Mouse (Mus musculus): Measurements from ENCODE around the gene Rpl23. TPM values are rescaled to one million over a fixed set of nuclear protein-coding genes. Genes with fewer than 3 reads are reported as not detected.

Rpl23 gene
- polyA plus RNA-seq, 1 experiment from 2014 or later: 296 TPM

DNA sequence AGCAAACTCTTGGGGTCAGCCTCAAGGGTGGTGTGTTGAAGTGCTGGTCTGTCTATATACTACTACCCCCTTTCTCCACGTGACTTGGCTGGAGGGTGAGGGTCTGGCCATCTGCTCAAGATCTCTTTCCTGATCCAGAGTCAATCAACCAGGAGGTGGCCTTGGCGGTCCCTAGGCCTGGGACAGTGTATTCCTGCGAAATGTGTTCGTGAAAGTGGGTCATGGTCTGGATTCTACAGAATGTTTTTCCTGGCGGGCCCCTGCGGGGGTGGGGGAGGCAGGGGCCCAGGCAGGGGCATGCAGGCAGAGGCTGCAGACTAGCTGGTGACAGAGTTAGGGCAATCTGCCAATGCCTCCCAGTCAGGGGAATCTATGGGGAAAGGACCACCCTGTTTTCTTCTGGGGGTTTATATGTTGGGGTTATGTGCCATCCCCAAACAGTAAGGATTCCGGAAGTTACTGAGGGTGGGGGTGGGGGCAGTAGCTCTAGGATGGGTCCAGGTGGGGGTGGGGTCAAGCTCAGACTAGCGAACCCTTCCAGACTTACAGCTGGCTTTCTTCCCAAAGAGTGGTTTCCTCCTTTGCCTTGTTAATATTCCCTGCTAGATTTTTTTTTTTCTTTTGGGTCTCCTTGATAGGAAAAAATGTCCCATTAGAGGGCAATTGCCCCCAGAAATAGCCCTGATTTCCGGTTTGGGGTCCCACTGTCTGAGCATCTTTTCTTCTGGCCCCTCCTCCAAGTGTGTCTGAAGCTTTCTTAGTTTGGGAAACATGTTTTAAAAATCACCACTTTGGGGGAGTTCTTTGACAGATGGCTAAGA, 22.8 kb upstream of the Rpl23 start:
- Histone ChIP-seq H3K4me3 (no peak overlapping the region), H3K27me3 (no peaks in the 10 kb centered on the region), H3K9ac (no peak overlapping the region), H3K4me1 (replicated peaks) (peaks cover 88% of the 10 kb centered on the region), H3K4me2 (peak overlapping the region; percentile 26), H3K9me3 (no peaks in the 10 kb centered on the region), H3K27ac (replicated peaks) (peak overlapping the region; percentile 47), H3K36me3 (peaks cover 18% of the 10 kb centered on the region)
- ATAC-seq (ENCODE audit: low FRiP score, low read depth): peak; percentile 20; the same call in 1 of the 2 replicates
- WGBS: 28% methylated on average over 9 of the region's 9 CpGs

DNA sequence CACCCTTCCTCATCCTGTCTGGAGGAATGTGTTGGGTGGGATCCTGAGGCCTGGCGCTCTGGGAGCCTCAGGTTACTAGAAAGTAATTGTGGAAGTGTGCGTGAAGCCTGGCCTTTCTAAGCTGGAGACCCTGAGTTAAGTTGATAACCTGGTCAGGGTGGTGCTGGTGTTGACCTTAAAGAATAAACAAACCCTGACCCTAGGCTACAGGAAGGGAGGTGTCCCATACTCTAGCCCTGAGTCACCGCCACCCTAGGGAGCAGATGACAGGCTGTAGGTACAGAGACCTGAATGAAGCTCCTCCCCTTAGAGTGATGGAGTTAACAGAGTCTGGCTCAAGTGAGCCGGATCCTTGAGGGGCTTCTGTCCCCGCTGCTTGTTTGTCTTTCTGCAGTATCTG, 21.6 kb upstream of the Rpl23 start:
- 84% methylated on average over 5 of the region's 5 CpGs for WGBS
- no peak overlapping the region for H3K4me2 ChIP-seq
- H3K36me3 ChIP-seq: peaks cover 16% of the 10 kb centered on the region
- H3K27ac ChIP-seq (replicated peaks): no peak overlapping the region
- H3K4me1 ChIP-seq (replicated peaks): peaks cover 77% of the 10 kb centered on the region
- H3K9me3 ChIP-seq: no peaks in the 10 kb centered on the region
- H3K4me3 ChIP-seq: no peak overlapping the region
- H3K27me3 ChIP-seq: no peaks in the 10 kb centered on the region
- H3K9ac ChIP-seq: no peak overlapping the region
- ATAC-seq (ENCODE audit: low FRiP score, low read depth): no peak

DNA sequence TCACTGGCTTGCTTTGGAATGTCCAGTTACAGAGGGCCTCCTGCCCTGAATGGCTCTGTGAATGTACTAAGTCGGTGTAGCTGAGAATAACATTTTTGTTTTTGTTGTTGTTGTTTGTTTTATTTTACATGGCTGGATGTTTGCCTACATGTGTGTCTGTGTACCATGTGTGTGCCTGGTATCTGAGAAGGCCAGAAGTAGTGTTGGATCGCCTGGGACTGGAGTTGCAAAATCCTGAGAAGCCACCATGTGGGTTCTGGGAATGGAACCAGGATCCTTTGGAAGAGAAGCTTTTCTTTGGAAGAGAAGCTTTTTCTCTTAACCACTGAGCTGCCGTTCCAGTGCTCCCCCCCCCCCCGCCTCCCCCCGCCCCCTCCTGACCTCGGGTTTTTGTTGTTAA, 20.3 kb upstream of the Rpl23 start:
- 0 out of 2 replicates have a peak overlapping the region, but pooled peaks have one; percentile 97 for H3K27ac ChIP-seq (replicated peaks)
- H3K27me3 ChIP-seq: no peaks in the 10 kb centered on the region
- H3K4me1 ChIP-seq (replicated peaks): peaks cover 69% of the 10 kb centered on the region
- 56% methylated on average over 5 of the region's 6 CpGs for WGBS
- peak overlapping the region; percentile 83 for H3K4me2 ChIP-seq
- no peaks in the 10 kb centered on the region for H3K9me3 ChIP-seq
- peaks cover 8% of the 10 kb centered on the region; the same call in 1 of the 2 replicates for H3K36me3 ChIP-seq
- no peak for ATAC-seq (ENCODE audit: low FRiP score, low read depth)
- H3K4me3 ChIP-seq: 0 out of 2 replicates have a peak overlapping the region, but pooled peaks have one; percentile 94
- no peak overlapping the region for H3K9ac ChIP-seq

DNA sequence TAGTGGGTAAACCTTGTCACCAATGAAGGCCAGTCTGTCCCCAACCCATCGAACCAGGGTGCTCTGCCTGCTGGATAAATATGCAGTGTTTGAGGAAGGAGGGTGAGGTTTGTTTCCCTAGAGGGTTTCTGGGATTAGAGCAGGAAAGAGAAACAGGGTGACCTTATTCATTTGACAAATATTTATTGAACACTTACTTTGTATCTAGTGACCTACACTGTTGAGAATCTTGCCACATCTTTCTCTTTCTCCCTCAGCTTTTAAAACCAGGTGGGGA, 19.9 kb upstream of the Rpl23 start:
- Histone ChIP-seq H3K9me3 (no peaks in the 10 kb centered on the region), H3K36me3 (peaks cover 5% of the 10 kb centered on the region; the same call in 1 of the 2 replicates), H3K4me3 (peak overlapping the region; percentile 94), H3K27ac (replicated peaks) (peak overlapping the region; percentile 97; the same call in 1 of the 2 replicates), H3K4me2 (peak overlapping the region; percentile 83), H3K27me3 (no peaks in the 10 kb centered on the region), H3K9ac (no peak overlapping the region), H3K4me1 (replicated peaks) (peaks cover 67% of the 10 kb centered on the region)
- no peak for ATAC-seq (ENCODE audit: low FRiP score, low read depth)
- WGBS: 59% methylated on average over 1 of the region's 1 CpGs

DNA sequence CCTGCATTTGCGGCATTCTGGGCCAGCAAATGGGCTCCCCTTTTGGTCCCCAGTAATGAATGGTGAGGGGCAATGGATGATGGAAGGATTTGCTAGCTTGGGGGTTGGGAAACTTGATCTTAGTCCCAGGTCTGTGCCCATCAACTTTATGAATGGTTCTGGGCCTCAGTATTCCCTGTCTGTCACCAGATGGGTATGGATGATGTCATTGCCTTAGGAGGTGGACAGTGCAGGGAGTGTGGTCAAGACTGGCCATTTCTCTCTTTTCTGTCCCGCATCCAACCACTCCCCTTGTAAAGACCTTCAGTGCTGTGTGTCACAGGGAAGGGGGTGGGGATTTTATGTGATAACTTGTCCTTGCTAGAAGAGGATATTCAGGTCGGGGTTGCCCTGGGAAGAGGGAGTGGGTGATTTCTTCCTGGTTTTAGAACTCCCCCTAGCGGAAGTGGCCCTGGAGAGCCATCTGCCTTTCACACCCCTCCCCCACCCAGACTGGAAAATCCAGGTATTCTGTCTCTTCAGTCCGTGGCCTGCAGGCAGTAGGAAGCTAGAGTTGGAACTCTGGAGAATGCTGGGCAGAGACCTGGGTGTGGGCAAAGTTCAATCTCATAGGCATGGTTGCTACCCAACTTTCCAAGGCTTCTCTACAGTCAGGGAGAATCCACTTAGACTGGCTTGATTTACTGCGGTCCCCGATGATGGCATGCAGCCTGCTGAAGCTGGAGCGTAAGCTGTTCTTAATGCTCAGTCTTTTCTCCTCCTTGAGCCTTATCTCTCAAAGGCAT, 19.4 kb upstream of the Rpl23 start:
- Histone ChIP-seq H3K9ac (peak overlapping the region; percentile 97), H3K9me3 (no peaks in the 10 kb centered on the region), H3K4me1 (replicated peaks) (peaks cover 62% of the 10 kb centered on the region), H3K36me3 (no peaks in the 10 kb centered on the region), H3K4me3 (peak overlapping the region; percentile 94), H3K4me2 (peak overlapping the region; percentile 83), H3K27ac (replicated peaks) (peak overlapping the region; percentile 97), H3K27me3 (no peaks in the 10 kb centered on the region)
- no peak for ATAC-seq (ENCODE audit: low FRiP score, low read depth)
- 37% methylated on average over 8 of the region's 8 CpGs for WGBS

DNA sequence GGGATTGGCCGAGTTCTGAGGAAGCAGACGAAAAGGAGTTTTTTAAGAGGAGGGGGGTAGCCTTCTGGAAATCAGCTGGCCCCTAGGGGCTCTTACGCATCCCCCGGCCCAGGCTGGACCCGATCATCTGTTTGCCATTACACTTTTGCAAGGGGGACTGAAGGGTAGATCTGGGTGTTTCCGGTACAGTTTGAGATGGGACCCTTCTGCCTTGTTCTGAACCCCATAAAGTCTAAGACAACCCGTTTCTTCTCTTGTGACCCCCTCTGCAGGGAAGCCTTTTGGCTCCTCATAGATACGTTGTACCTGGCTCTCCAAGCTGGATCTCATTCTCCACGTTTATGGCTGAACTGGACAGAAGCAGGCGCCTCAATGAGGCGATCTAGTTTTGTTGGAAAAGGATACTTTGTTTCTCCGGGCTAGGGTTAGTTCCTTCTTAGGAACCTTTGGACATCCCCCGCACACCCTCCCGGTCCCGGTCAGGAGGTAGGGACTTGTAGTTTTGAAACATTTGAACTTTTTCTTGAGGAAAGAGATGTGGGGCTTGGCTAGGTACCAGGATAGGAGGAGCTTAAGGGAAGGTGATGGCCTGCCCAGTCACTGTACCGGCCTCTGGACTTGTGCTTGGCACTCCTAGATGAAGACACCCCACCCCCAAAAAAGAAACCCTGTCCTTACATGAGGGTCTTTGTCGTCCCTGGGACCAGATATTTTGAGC, 18.6 kb upstream of the Rpl23 start:
- Histone ChIP-seq H3K4me3 (peak overlapping the region; percentile 94), H3K27me3 (no peaks in the 10 kb centered on the region), H3K9ac (peak overlapping the region; percentile 97), H3K4me2 (peak overlapping the region; percentile 83), H3K9me3 (no peaks in the 10 kb centered on the region), H3K27ac (replicated peaks) (peak overlapping the region; percentile 97), H3K4me1 (replicated peaks) (peaks cover 54% of the 10 kb centered on the region), H3K36me3 (no peaks in the 10 kb centered on the region)
- no peak for ATAC-seq (ENCODE audit: low FRiP score, low read depth)
- 9% methylated on average over 17 of the region's 17 CpGs for WGBS

DNA sequence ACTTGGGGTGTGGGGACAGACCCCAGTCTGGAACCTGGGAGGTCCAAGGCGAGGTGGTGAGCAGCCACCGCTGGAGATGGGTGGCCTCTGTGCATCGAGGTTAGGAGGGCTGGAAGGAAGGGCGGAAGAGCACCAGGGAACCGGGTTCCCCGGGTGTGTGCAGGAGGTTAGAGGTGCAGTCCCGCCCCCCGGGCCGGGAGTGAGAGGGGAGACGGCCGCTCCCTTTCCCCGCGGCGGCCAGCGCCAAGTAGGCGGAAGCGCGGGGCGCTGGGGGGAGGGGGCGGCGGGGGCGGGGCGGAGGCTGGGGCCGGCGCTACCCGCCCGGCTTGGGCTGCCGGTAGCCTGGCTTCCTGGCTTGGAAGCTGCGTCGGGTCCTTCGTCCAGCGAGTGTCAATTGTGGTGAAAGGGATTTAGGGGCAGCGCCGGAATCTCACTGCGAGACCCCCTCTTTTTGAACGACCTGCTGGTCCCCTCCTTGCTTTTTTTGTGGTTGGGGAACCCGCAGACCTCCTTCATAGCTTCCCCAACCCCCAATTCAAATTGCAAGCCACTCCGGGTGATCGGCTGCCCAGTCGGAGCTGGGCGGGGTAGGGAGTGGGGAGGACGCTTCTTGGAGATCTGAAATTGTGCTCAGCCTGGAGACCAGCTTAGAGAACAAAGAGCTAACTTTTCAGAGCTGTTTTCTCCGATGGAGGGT, 17.9 kb upstream of the Rpl23 start:
- Histone ChIP-seq H3K4me1 (replicated peaks) (peaks cover 47% of the 10 kb centered on the region), H3K36me3 (no peaks in the 10 kb centered on the region), H3K4me3 (peak overlapping the region; percentile 94), H3K27ac (replicated peaks) (peak overlapping the region; percentile 97), H3K27me3 (no peaks in the 10 kb centered on the region), H3K9ac (peak overlapping the region; percentile 97), H3K9me3 (no peaks in the 10 kb centered on the region), H3K4me2 (peak overlapping the region; percentile 83)
- WGBS: 0% methylated on average over 20 of the region's 43 CpGs
- peak; percentile 52 for ATAC-seq (ENCODE audit: low FRiP score, low read depth)

DNA sequence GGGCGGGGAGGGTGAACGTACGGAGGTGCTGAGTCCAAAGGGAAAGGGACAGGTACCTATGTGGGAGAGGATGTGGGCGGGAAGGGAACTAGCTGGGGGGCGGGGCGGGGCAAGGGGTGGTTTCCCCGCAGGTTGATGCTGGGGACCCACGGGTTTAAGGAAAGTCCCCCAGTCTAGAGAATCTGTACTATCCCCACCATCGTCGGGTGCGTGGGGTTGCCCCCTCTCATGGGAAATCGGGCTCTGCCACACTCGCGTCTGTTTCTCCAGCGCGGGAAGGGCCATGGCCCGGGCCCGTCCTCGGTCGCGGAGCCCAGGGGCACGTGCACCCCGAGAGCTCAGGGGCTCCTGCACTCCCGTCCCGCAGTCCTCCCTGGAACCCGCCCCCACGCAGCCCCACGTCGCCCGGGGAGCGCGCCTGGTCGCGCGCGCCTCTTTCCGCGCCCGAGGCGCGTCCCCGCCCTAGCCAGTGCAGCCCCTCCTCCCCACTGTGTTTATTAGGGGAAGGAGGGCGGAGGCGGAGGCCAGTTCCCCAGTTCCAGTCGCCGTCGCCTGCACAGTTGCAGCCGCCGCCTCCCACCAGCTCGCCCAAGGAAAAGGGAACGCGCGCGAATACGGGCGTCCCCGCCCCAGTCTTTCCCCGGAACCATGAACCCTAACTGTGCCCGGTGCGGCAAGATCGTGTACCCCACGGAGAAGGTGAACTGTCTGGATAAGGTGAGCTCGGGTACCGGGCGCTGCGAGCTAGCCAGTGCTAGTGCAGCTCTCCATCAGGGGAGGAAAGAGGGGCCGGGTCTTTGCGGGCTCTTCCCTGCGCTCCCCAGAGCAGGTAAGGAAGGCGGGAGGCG, 17.1 kb upstream of the Rpl23 start:
- ATAC-seq (ENCODE audit: low FRiP score, low read depth): peak; percentile 86
- H3K4me3 ChIP-seq: peak overlapping the region; percentile 94
- peak overlapping the region; percentile 97 for H3K9ac ChIP-seq
- under 1% methylated on average over 59 of the region's 71 CpGs for WGBS
- peak overlapping the region; percentile 97 for H3K27ac ChIP-seq (replicated peaks)
- H3K4me2 ChIP-seq: peak overlapping the region; percentile 83
- no peaks in the 10 kb centered on the region for H3K27me3 ChIP-seq
- H3K4me1 ChIP-seq (replicated peaks): peaks cover 40% of the 10 kb centered on the region
- no peaks in the 10 kb centered on the region for H3K9me3 ChIP-seq
- H3K36me3 ChIP-seq: no peaks in the 10 kb centered on the region

DNA sequence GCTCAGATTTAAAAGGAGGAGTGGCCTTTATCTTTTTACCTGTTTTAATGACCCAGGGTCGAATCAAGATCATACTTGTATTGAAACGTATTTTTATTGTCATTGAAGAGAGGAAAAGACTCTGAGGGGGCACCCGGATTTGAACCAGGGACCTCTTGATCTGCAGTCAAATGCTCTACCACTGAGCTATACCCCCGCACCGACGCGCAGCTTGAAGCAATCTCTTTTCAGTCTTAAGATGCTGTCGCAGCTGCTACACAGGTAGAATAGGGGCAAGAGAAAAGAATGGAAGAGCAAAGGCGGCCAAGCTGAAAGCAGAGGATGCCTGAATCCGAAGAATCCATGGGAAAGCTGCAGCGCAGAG, 16.5 kb upstream of the Rpl23 start, which contains the start of gene Lasp1:
Lasp1 (plus strand) TSS at position 219 of the 364 bp plus-strand sequence.
- no peaks in the 10 kb centered on the region for H3K9me3 ChIP-seq
- ATAC-seq (ENCODE audit: low FRiP score, low read depth): peak; percentile 71
- peak within 1 kb of the TSS; percentile 97 for H3K9ac ChIP-seq
- H3K4me2 ChIP-seq: peak within 1 kb of the TSS; percentile 83
- H3K4me3 ChIP-seq: peak within 1 kb of the TSS; percentile 94
- WGBS: under 1% methylated on average over 11 of the region's 11 CpGs
- H3K27me3 ChIP-seq: no peaks in the 10 kb centered on the region
- peaks cover 34% of the 10 kb centered on the region for H3K4me1 ChIP-seq (replicated peaks)
- no peaks in the 10 kb centered on the region for H3K36me3 ChIP-seq
- H3K27ac ChIP-seq (replicated peaks): peak within 1 kb of the TSS; percentile 97

DNA sequence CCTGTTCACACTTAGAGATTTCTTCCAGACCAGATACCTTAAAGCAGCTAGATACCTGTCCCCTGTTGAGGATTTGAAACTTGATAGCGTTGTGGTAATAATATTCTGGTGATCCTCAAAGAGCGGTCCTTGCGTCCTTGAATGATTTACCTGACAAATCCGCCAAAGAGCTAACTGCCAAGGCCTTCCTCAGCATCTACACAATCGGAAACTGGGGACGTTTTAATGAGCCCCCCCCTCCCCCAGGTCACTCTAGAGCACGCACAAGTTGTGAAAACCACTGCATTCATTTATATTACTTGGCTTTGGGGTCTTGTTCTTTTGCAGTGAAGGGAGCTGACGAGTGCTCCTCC, 15.8 kb upstream of the Rpl23 start:
- no peak overlapping the region for H3K9ac ChIP-seq

More for the DNA sequence above, 15.8 kb upstream of the Rpl23 start:
- 35% methylated on average over 8 of the region's 8 CpGs for WGBS
- H3K4me2 ChIP-seq: peak overlapping the region; percentile 83
- no peaks in the 10 kb centered on the region for H3K27me3 ChIP-seq
- no peaks in the 10 kb centered on the region for H3K36me3 ChIP-seq
- peak overlapping the region; percentile 97 for H3K27ac ChIP-seq (replicated peaks)
- ATAC-seq (ENCODE audit: low FRiP score, low read depth): no peak
- H3K4me3 ChIP-seq: peak overlapping the region; percentile 94
- H3K9me3 ChIP-seq: no peaks in the 10 kb centered on the region
- H3K4me1 ChIP-seq (replicated peaks): peaks cover 27% of the 10 kb centered on the region

All from hindbrain, embryonic 15.5 days (tissue).